Mouse (Mus musculus) forebrain, embryonic 11.5 days (tissue): ENCODE data around the gene Nacc1. TPM values are rescaled to one million over a fixed set of nuclear protein-coding genes. Genes with fewer than 3 reads are reported as not detected.
"Not testable (repeated sequence)": the region's sequence is repeated elsewhere in the genome, so short reads cannot be mapped to it uniquely, and the experiment has no call there.

ENCODE experiments used
- ATAC-seq: fragments of 200-750 bp; cut with Nextera tagmentation; replicated peaks from 2 replicates; pipeline ENCODE4 v1.8.0; 2017; ENCODE audit warnings: moderate TSS enrichment; ENCODE audit not compliant: low FRiP score
- DNase-seq: peaks from one replicate; pipeline ENCODE4 v3.0.0-alpha.2; 2017; ENCODE audit warnings: low spot score
- H3K27ac ChIP-seq: fragments of 300-500 bp; sonication (generic); 2 replicates; pipeline ENCODE4 v1.5.1; 2014; ENCODE audit warnings: low read depth, low read length
- H3K27me3 ChIP-seq: fragments of 300-500 bp; sonication (generic); 2 replicates; pipeline ENCODE4 v1.6.1; 2014; ENCODE audit warnings: mild to moderate bottlenecking, low read length, mixed read lengths; ENCODE audit not compliant: control insufficient read depth, insufficient read depth
- H3K36me3 ChIP-seq: fragments of 300-500 bp; sonication (generic); 2 replicates; pipeline ENCODE4 v1.6.1; 2014; ENCODE audit warnings: mild to moderate bottlenecking, low read length, moderate library complexity, mixed read lengths; ENCODE audit not compliant: control insufficient read depth, insufficient read depth
- H3K4me1 ChIP-seq: fragments of 300-500 bp; sonication (generic); replicated peaks from 2 replicates; pipeline ENCODE4 v1.6.1; 2014; ENCODE audit warnings: low read length, mixed read lengths; ENCODE audit not compliant: control insufficient read depth, insufficient read depth
- H3K4me2 ChIP-seq: fragments of 300-500 bp; sonication (generic); 2 replicates; pipeline ENCODE4 v1.6.1; 2014; ENCODE audit warnings: low read depth, mild to moderate bottlenecking, low read length, moderate library complexity, mixed read lengths; ENCODE audit not compliant: severe bottlenecking
- H3K4me3 ChIP-seq: fragments of 300-500 bp; sonication (generic); 2 replicates; pipeline ENCODE4 v1.5.1; 2014; ENCODE audit warnings: low read depth, low read length
- H3K9ac ChIP-seq: fragments of 300-500 bp; sonication (generic); 2 replicates; pipeline ENCODE4 v1.6.1; 2014; ENCODE audit warnings: low read length
- H3K9me3 ChIP-seq: fragments of 300-500 bp; sonication (generic); 2 replicates; pipeline ENCODE4 v1.6.1; 2016; ENCODE audit warnings: low read length, mixed read lengths; ENCODE audit not compliant: control insufficient read depth
- WGBS: fragments of 180-500 bp; shearing (Covaris S2); extraction: QIAGEN DNeasy Blood & Tissue Kit; methylation state at CpG from one replicate; pipeline ENCODE4 v1.1.7; 2014; 5-methylcytosine and 5-hydroxymethylcytosine counted together
- polyA plus RNA-seq: library from polyadenylated mRNA; unstranded; fragments of >200 nt; fragmentation: Nextera tagmentation; extraction: Ambion mirVana; gene quantifications from 2 replicates; pipeline ENCODE4 v1.2.1, GENCODE M21; 2014

Nacc1 gene
- polyA plus RNA-seq, 1 experiment from 2014 or later = 34.6 TPM

- WGBS = 51% methylated on average over 10 of the region's 10 CpGs
- Histone ChIP-seq H3K9me3 (no peaks in the 10 kb centered on the region; the same call in 1 of the 2 replicates), H3K4me2 (no peak overlapping the region), H3K4me1 (peaks cover 6% of the 10 kb centered on the region; the same call in 1 of the 2 replicates), H3K36me3 (no peaks in the 10 kb centered on the region), H3K27ac (0 out of 2 replicates have a peak overlapping the region, but pooled peaks have one; percentile 57), H3K4me3 (no peak overlapping the region), H3K27me3 (no peaks in the 10 kb centered on the region), H3K9ac (0 out of 2 replicates have a peak overlapping the region, but pooled peaks have one; percentile 6)
- ATAC-seq (no peak), DNase-seq (no peak)
Observed at GRCm38 (mm10) chr8:84633841-84634584, 53.6 kb downstream of the Nacc1 start.

- Histone ChIP-seq H3K4me3 (no peak overlapping the region), H3K27ac (no peak overlapping the region), H3K4me1 (peaks cover 2% of the 10 kb centered on the region; the same call in 1 of the 2 replicates), H3K27me3 (no peaks in the 10 kb centered on the region), H3K9me3 (no peaks in the 10 kb centered on the region; the same call in 1 of the 2 replicates), H3K4me2 (no peak overlapping the region), H3K9ac (no peak overlapping the region), H3K36me3 (no peaks in the 10 kb centered on the region)
- WGBS = 91% methylated on average over 4 of the region's 4 CpGs
- DNase-seq (no peak), ATAC-seq (no peak)
Observed at GRCm38 (mm10) chr8:84631813-84632212, 55.8 kb downstream of the Nacc1 start.

- 83% methylated on average over 4 of the region's 4 CpGs for WGBS
- H3K4me1 ChIP-seq = no peaks in the 10 kb centered on the region; the same call in 1 of the 2 replicates
- H3K36me3 ChIP-seq = no peaks in the 10 kb centered on the region
- H3K4me3 ChIP-seq = no peak overlapping the region
- no peak overlapping the region for H3K9ac ChIP-seq
- no peaks in the 10 kb centered on the region; the same call in 1 of the 2 replicates for H3K9me3 ChIP-seq
- no peak overlapping the region for H3K27ac ChIP-seq
- no peaks in the 10 kb centered on the region for H3K27me3 ChIP-seq
- ATAC-seq (no peak), DNase-seq (no peak)
- no peak overlapping the region for H3K4me2 ChIP-seq
Observed at GRCm38 (mm10) chr8:84630145-84630544, 57.5 kb downstream of the Nacc1 start.

GRCm38 (mm10) chr8:84629586-84629985 is 58.1 kb downstream of the Nacc1 start:
- 81% methylated on average over 11 of the region's 11 CpGs for WGBS
- Histone ChIP-seq H3K9me3 (no peaks in the 10 kb centered on the region; the same call in 1 of the 2 replicates), H3K36me3 (no peaks in the 10 kb centered on the region), H3K4me3 (no peak overlapping the region), H3K4me1 (no peaks in the 10 kb centered on the region), H3K4me2 (no peak overlapping the region), H3K9ac (no peak overlapping the region), H3K27ac (no peak overlapping the region), H3K27me3 (no peaks in the 10 kb centered on the region)
- DNase-seq (no peak), ATAC-seq (no peak)

GRCm38 (mm10) chr8:84623425-84623824 is 64.2 kb downstream of the Nacc1 start:
- not testable (repeated sequence) for H3K4me2 ChIP-seq, H3K27ac ChIP-seq, H3K36me3 ChIP-seq, H3K4me1 ChIP-seq, H3K9ac ChIP-seq, H3K27me3 ChIP-seq, H3K9me3 ChIP-seq, ATAC-seq, DNase-seq, H3K4me3 ChIP-seq
- 77% methylated on average over 4 of the region's 4 CpGs for WGBS

- no peaks in the 10 kb centered on the region for H3K36me3 ChIP-seq
- no peak overlapping the region for H3K9ac ChIP-seq
- H3K27me3 ChIP-seq = no peaks in the 10 kb centered on the region
- no peak for DNase-seq
- H3K9me3 ChIP-seq = no peaks in the 10 kb centered on the region
- WGBS = 78% methylated on average over 8 of the region's 8 CpGs
- ATAC-seq = no peak
- H3K4me3 ChIP-seq = no peak overlapping the region
- no peak overlapping the region for H3K27ac ChIP-seq
- 0 out of 2 replicates have a peak, but pooled peaks cover 3% of the 10 kb centered on the region for H3K4me1 ChIP-seq
- no peak overlapping the region for H3K4me2 ChIP-seq
Observed at GRCm38 (mm10) chr8:84621102-84621625, 66.5 kb downstream of the Nacc1 start.

Other genes with a start within 250 kb of the Nacc1 start
- gene Ier2, start 25.0 kb downstream of the Nacc1 start, polyA plus RNA-seq = 67.3 and 68.7 TPM in 2 replicates
- 52.7 and 72.3 TPM in 2 replicates for gene Trmt1, start 1.6 kb downstream of the Nacc1 start, polyA plus RNA-seq
- gene Lyl1, start 13.6 kb upstream of the Nacc1 start, polyA plus RNA-seq = 5.0 and 5.7 TPM in 2 replicates
- gene G430095P16Rik, start 35.1 kb upstream of the Nacc1 start, polyA plus RNA-seq = 3.0 and 3.1 TPM in 2 replicates
- gene Nfix, start 112.5 kb upstream of the Nacc1 start, polyA plus RNA-seq = 7.7 and 8.9 TPM in 2 replicates
- 5.5 and 6.4 TPM in 2 replicates for gene Dand5, start 135.0 kb upstream of the Nacc1 start, polyA plus RNA-seq
- 41.0 and 44.3 TPM in 2 replicates for gene Gadd45gip1, start 143.7 kb upstream of the Nacc1 start, polyA plus RNA-seq
- gene Rad23a, start 152.8 kb upstream of the Nacc1 start, polyA plus RNA-seq = 102 and 110 TPM in 2 replicates
- gene Calr, start 159.1 kb upstream of the Nacc1 start, polyA plus RNA-seq = 722 and 731 TPM in 2 replicates
- 112 and 120 TPM in 2 replicates for gene Farsa, start 169.1 kb upstream of the Nacc1 start, polyA plus RNA-seq
- gene Syce2, start 184.2 kb upstream of the Nacc1 start, polyA plus RNA-seq = 86.2 and 87.8 TPM in 2 replicates
- gene Gcdh, start 206.1 kb upstream of the Nacc1 start, polyA plus RNA-seq = 37.8 and 39.6 TPM in 2 replicates
- gene Klf1, start 214.1 kb upstream of the Nacc1 start, polyA plus RNA-seq = 14.2 and 17.5 TPM in 2 replicates
- 7.2 and 9.5 TPM in 2 replicates for gene Dnase2a, start 220.7 kb upstream of the Nacc1 start, polyA plus RNA-seq
- 14.2 and 15.9 TPM in 2 replicates for gene Mast1, start 249.5 kb upstream of the Nacc1 start, polyA plus RNA-seq